Mouse (Mus musculus) cortical plate, adult 2 months (tissue): Measurements from ENCODE around the gene Ccdc194.

Experiments used
- CTCF ChIP-seq: fragments of 200-500 bp; IDR thresholded peaks from 2 replicates; pipeline ENCODE4 v1.5.1; 2011; ENCODE audit warnings: mild to moderate bottlenecking, control low read depth, low read length; ENCODE audit not compliant: insufficient read depth; ENCODE audit errors: extremely low read depth
- POLR2A ChIP-seq: fragments of 200-500 bp; IDR thresholded peaks from 2 replicates; pipeline ENCODE4 v1.6.1; 2011; ENCODE audit warnings: mild to moderate bottlenecking, low read length, control low read depth; ENCODE audit not compliant: insufficient read depth; ENCODE audit errors: extremely low read depth

- no peak for TF ChIP-seq CTCF
- TF ChIP-seq POLR2A, result 0 out of 2 replicates have a peak, but pooled peaks have one; percentile 14
These were observed 50.5 kb downstream of the Ccdc194 start for GRCm38 (mm10) chr8:71474785-71475701.
